Mouse (Mus musculus) neural tube, embryonic 13.5 days (tissue): ENCODE measurements around the gene Prkra. TPM values are rescaled to one million over a fixed set of nuclear protein-coding genes. Genes with fewer than 3 reads are reported as not detected.

Source experiments
- ATAC-seq: fragments of 200-750 bp; cut with Nextera tagmentation; 2 replicates; pipeline ENCODE4 v1.8.0; 2017; ENCODE audit warnings: low read depth, mild to moderate bottlenecking, moderate TSS enrichment, moderate library complexity
- H3K27ac ChIP-seq: fragments of 300-500 bp; sonication (generic); replicated peaks from 2 replicates; pipeline ENCODE4 v1.5.1; 2015; ENCODE audit warnings: moderate library complexity, mild to moderate bottlenecking, inconsistent platforms
- H3K27me3 ChIP-seq: fragments of 300-500 bp; sonication (generic); 2 replicates; pipeline ENCODE4 v1.6.1; 2015; ENCODE audit warnings: mild to moderate bottlenecking, inconsistent platforms
- H3K36me3 ChIP-seq: fragments of 300-500 bp; sonication (generic); 2 replicates; pipeline ENCODE4 v1.6.1; 2015; ENCODE audit warnings: mild to moderate bottlenecking, inconsistent platforms
- H3K4me1 ChIP-seq: fragments of 300-500 bp; sonication (generic); replicated peaks from 2 replicates; pipeline ENCODE4 v1.6.1; 2015; ENCODE audit warnings: inconsistent platforms
- H3K4me2 ChIP-seq: fragments of 300-500 bp; sonication (generic); 2 replicates; pipeline ENCODE4 v1.6.1; 2015; ENCODE audit warnings: inconsistent platforms, mild to moderate bottlenecking, moderate library complexity
- H3K4me3 ChIP-seq: fragments of 300-500 bp; sonication (generic); 2 replicates; pipeline ENCODE4 v1.5.1; 2015; ENCODE audit warnings: mild to moderate bottlenecking, inconsistent platforms
- H3K9ac ChIP-seq: fragments of 300-500 bp; sonication (generic); 2 replicates; pipeline ENCODE4 v1.6.1; 2015; ENCODE audit warnings: moderate library complexity, mild to moderate bottlenecking, inconsistent platforms
- H3K9me3 ChIP-seq: fragments of 300-500 bp; sonication (generic); 2 replicates; pipeline ENCODE4 v1.6.1; 2016; ENCODE audit warnings: inconsistent platforms
- WGBS: fragments of 180-500 bp; shearing (Covaris S2); methylation state at CpG from one replicate; pipeline ENCODE4 v1.1.7; 2015; 5-methylcytosine and 5-hydroxymethylcytosine counted together
- polyA plus RNA-seq: library from polyadenylated mRNA; unstranded; fragments of >200 nt; fragmentation: Nextera tagmentation; extraction: Ambion mirVana; gene quantifications from 2 replicates; pipeline ENCODE4 v1.2.1, GENCODE M21; 2015

Prkra gene
- polyA plus RNA-seq, 1 experiment from 2014 or later, result 96.6 TPM

GRCm38 (mm10) chr2:76610326-76611104, 37.3 kb downstream of the Prkra start:
- H3K36me3 ChIP-seq, result no peaks in the 10 kb centered on the region
- WGBS, result 89% methylated on average over 10 of the region's 10 CpGs
- no peaks in the 10 kb centered on the region for H3K27me3 ChIP-seq
- H3K9me3 ChIP-seq, result no peaks in the 10 kb centered on the region
- H3K4me2 ChIP-seq, result no peak overlapping the region
- no peak for ATAC-seq
- H3K4me3 ChIP-seq, result no peak overlapping the region
- no peak overlapping the region for H3K9ac ChIP-seq
- H3K27ac ChIP-seq, result no peak overlapping the region
- H3K4me1 ChIP-seq, result no peaks in the 10 kb centered on the region

GRCm38 (mm10) chr2:76606704-76607103, 41.1 kb downstream of the Prkra start:
- Histone ChIP-seq H3K4me3 (no peak overlapping the region), H3K9ac (no peak overlapping the region), H3K27ac (no peak overlapping the region), H3K9me3 (no peaks in the 10 kb centered on the region), H3K27me3 (no peaks in the 10 kb centered on the region), H3K36me3 (no peaks in the 10 kb centered on the region), H3K4me2 (no peak overlapping the region), H3K4me1 (no peaks in the 10 kb centered on the region)
- WGBS, result 86% methylated on average over 3 of the region's 3 CpGs
- ATAC-seq, result no peak

- no peaks in the 10 kb centered on the region for H3K9me3 ChIP-seq
- no peaks in the 10 kb centered on the region for H3K4me1 ChIP-seq
- no peak overlapping the region for H3K27ac ChIP-seq
- no peaks in the 10 kb centered on the region for H3K27me3 ChIP-seq
- no peaks in the 10 kb centered on the region for H3K36me3 ChIP-seq
- no peak overlapping the region for H3K4me3 ChIP-seq
- H3K4me2 ChIP-seq, result no peak overlapping the region
- 100% methylated on average over 1 of the region's 1 CpGs for WGBS
- no peak overlapping the region for H3K9ac ChIP-seq
- no peak for ATAC-seq
These were observed 45.6 kb downstream of the Prkra start for GRCm38 (mm10) chr2:76602256-76602655.

GRCm38 (mm10) chr2:76599214-76599613, 48.6 kb downstream of the Prkra start:
- Histone ChIP-seq H3K36me3 (peaks cover 18% of the 10 kb centered on the region), H3K9ac (no peak overlapping the region), H3K9me3 (no peaks in the 10 kb centered on the region), H3K4me1 (no peaks in the 10 kb centered on the region), H3K4me3 (no peak overlapping the region), H3K27ac (no peak overlapping the region), H3K27me3 (no peaks in the 10 kb centered on the region), H3K4me2 (no peak overlapping the region)
- whole genome bisulfite sequencing, result 65% methylated on average over 5 of the region's 5 CpGs
- no peak for ATAC-seq

GRCm38 (mm10) chr2:76597521-76597920, 50.3 kb downstream of the Prkra start:
- H3K9ac ChIP-seq, result no peak overlapping the region
- no peaks in the 10 kb centered on the region for H3K9me3 ChIP-seq
- ATAC-seq, result no peak
- WGBS, result 88% methylated on average over 11 of the region's 11 CpGs
- no peaks in the 10 kb centered on the region for H3K4me1 ChIP-seq
- no peak overlapping the region for H3K4me3 ChIP-seq
- no peak overlapping the region for H3K27ac ChIP-seq
- peaks cover 30% of the 10 kb centered on the region for H3K36me3 ChIP-seq
- H3K4me2 ChIP-seq, result no peak overlapping the region
- no peaks in the 10 kb centered on the region for H3K27me3 ChIP-seq

GRCm38 (mm10) chr2:76592401-76592924, 55.4 kb downstream of the Prkra start:
- WGBS, result 85% methylated on average over 3 of the region's 3 CpGs
- H3K9ac ChIP-seq, result no peak overlapping the region
- peaks cover 56% of the 10 kb centered on the region for H3K36me3 ChIP-seq
- no peaks in the 10 kb centered on the region for H3K27me3 ChIP-seq
- no peak overlapping the region for H3K4me2 ChIP-seq
- H3K4me3 ChIP-seq, result no peak overlapping the region
- no peak overlapping the region for H3K27ac ChIP-seq
- no peak for ATAC-seq
- no peaks in the 10 kb centered on the region for H3K9me3 ChIP-seq
- H3K4me1 ChIP-seq, result no peaks in the 10 kb centered on the region

- Histone ChIP-seq H3K4me2 (no peak overlapping the region), H3K4me1 (no peaks in the 10 kb centered on the region), H3K27me3 (no peaks in the 10 kb centered on the region), H3K9ac (no peak overlapping the region), H3K27ac (no peak overlapping the region), H3K4me3 (no peak overlapping the region), H3K9me3 (no peaks in the 10 kb centered on the region), H3K36me3 (peaks cover 58% of the 10 kb centered on the region)
- ATAC-seq, result no peak
- WGBS, result 93% methylated on average over 7 of the region's 7 CpGs
These were observed 57.6 kb downstream of the Prkra start for GRCm38 (mm10) chr2:76590221-76590620.

GRCm38 (mm10) chr2:76586906-76587305, 60.9 kb downstream of the Prkra start:
- H3K27ac ChIP-seq, result no peak overlapping the region
- ATAC-seq, result no peak

GRCm38 (mm10) chr2:76585090-76585489, 62.7 kb downstream of the Prkra start:
- Histone ChIP-seq H3K4me3 (no peak overlapping the region), H3K9me3 (no peaks in the 10 kb centered on the region), H3K36me3 (peaks cover 41% of the 10 kb centered on the region), H3K27ac (no peak overlapping the region), H3K4me1 (no peaks in the 10 kb centered on the region), H3K4me2 (no peak overlapping the region), H3K9ac (no peak overlapping the region), H3K27me3 (no peaks in the 10 kb centered on the region)
- WGBS, result 94% methylated on average over 13 of the region's 13 CpGs
- no peak for ATAC-seq

More at GRCm38 (mm10) chr2:76586906-76587305, 60.9 kb downstream of the Prkra start:
- Histone ChIP-seq H3K4me3 (no peak overlapping the region), H3K9me3 (no peaks in the 10 kb centered on the region), H3K4me2 (no peak overlapping the region), H3K36me3 (peaks cover 52% of the 10 kb centered on the region), H3K27me3 (no peaks in the 10 kb centered on the region), H3K9ac (no peak overlapping the region), H3K4me1 (no peaks in the 10 kb centered on the region)
- WGBS, result 71% methylated on average over 10 of the region's 10 CpGs

Other genes starting within 250 kb of the Prkra start
- gene Osbpl6, start 241.5 kb downstream of the Prkra start, polyA plus RNA-seq, result 27.2 and 27.7 TPM in 2 replicates
- gene Pjvk, start 461 bp upstream of the Prkra start, polyA plus RNA-seq, result 0.42 TPM in 1 of 2 replicates, not detected in the other
- gene Fkbp7, start 25.1 kb upstream of the Prkra start, polyA plus RNA-seq, result 25.1 and 25.5 TPM in 2 replicates
- 11.7 and 14.5 TPM in 2 replicates for gene Plekha3, start 27.3 kb upstream of the Prkra start, polyA plus RNA-seq